Mouse (Mus musculus) ES-E14 (cell line): ENCODE results near the gene Psg16.
"Not testable (repeated sequence)": the region's sequence is repeated elsewhere in the genome, so short reads cannot be mapped to it uniquely, and the experiment has no call there.

Experiments
- CHD2 ChIP-seq: IDR thresholded peaks from 2 replicates; pipeline ENCODE4 v1.6.1; 2014; ENCODE audit warnings: mild to moderate bottlenecking, low read depth, low read length, inconsistent platforms
- HCFC1 ChIP-seq: IDR thresholded peaks from 2 replicates; pipeline ENCODE4 v1.6.1; 2012; ENCODE audit warnings: low read length, inconsistent platforms, borderline replicate concordance; ENCODE audit not compliant: insufficient read depth
- MAFK ChIP-seq: IDR thresholded peaks from 2 replicates; pipeline ENCODE4 v1.6.1; 2014; ENCODE audit warnings: mild to moderate bottlenecking, low read depth, low read length, inconsistent platforms; ENCODE audit not compliant: insufficient read depth
- ZNF384 ChIP-seq: IDR thresholded peaks from 2 replicates; pipeline ENCODE4 v1.6.1; 2012; ENCODE audit warnings: low read depth, low read length, inconsistent platforms

- not testable (repeated sequence) for TF ChIP-seq ZNF384, MAFK, HCFC1, CHD2
Measured at GRCm38 (mm10) chr7:17101631-17102030, 27.8 kb downstream of the Psg16 start.
